ENCODE assay signal across 12 mouse cellular contexts in genomic region chr10:80823847-80824643, GRCm38 (mm10). TPM values are rescaled to one million over a fixed set of nuclear protein-coding genes. Genes with fewer than 3 reads are reported as not detected.
DNase-seq lines count a peak whose midpoint lies in the region; ATAC-seq and TF ChIP-seq lines count a peak whose summit lies in the region.
"Had no signal": no experiment of that assay in that cellular context is flagged by ENCODE, and none has a peak within 500 bp of the region (broad histone marks: within the 10 kb centered on the region; RNA-seq: fewer than 3 reads in every experiment).

No protein-coding gene starts in this region.

- no peak for DNase-seq in gastrocnemius, adult 2 months
- DNase-seq in gastrocnemius, postnatal 10 days: no peak
- DNase-seq in midbrain, embryonic 10.5 days (ENCODE audit: low spot score): no peak
- no peak for DNase-seq in midbrain, embryonic 11.5 days (ENCODE audit: low spot score, missing footprints)
- DNase-seq in liver: peak; percentile 54
- peak; percentile 46 for DNase-seq in thymus, postnatal 0 days (ENCODE audit: low spot score)
- no peak for DNase-seq in gastrocnemius, adult 8-10 months (ENCODE audit: low spot score in 2 of 2)
- DNase-seq: adrenal gland, postnatal 14 days; right cerebral cortex, postnatal 25 days had no signal

- no peaks in the 10 kb centered on the region for H3K9me3 ChIP-seq in midbrain, embryonic 10.5 days (replicated peaks)
- no peaks in the 10 kb centered on the region for H3K9me3 ChIP-seq in midbrain, embryonic 11.5 days (ENCODE audit: control insufficient read depth, low read length)
- H3K9me3 ChIP-seq: limb, embryonic 15.5 days had no signal

- intact Hi-C loops in gastrocnemius, adult 2 months (cut with DNase I): loop anchor here (2.0 to 10.0 kb wide), 2 partner anchors 53 to 171 kb away; no protein-coding TSS in a partner anchor

- H3K4me2 ChIP-seq in midbrain, embryonic 11.5 days: no peak overlapping the region
- H3K4me2 ChIP-seq: limb, embryonic 15.5 days had no signal

- TF ChIP-seq CTCF in gastrocnemius, adult 2 months (IDR thresholded peaks at IDR 0.05): no peak

- no peak for ATAC-seq in midbrain, embryonic 11.5 days (ENCODE audit: low FRiP score)
- ATAC-seq in megakaryocyte-erythroid progenitor cell, adult 5-6 weeks (replicated peaks; ENCODE audit: low FRiP score, low TSS enrichment, poor library complexity, severe bottlenecking): no peak

- no peaks in the 10 kb centered on the region for H3K27me3 ChIP-seq in midbrain, embryonic 10.5 days (ENCODE audit: low read depth, poor library complexity, severe bottlenecking)
- H3K27me3 ChIP-seq in midbrain, embryonic 11.5 days (ENCODE audit: control insufficient read depth, insufficient read depth, low read length): no peaks in the 10 kb centered on the region
- H3K27me3 ChIP-seq: limb, embryonic 15.5 days had no signal

- peak overlapping the region; percentile 65 for H3K27ac ChIP-seq in gastrocnemius, adult 2 months
- no peak overlapping the region for H3K27ac ChIP-seq in midbrain, embryonic 10.5 days (replicated peaks)
- H3K27ac ChIP-seq in midbrain, embryonic 11.5 days (ENCODE audit: low read depth, low read length): no peak overlapping the region
- H3K27ac ChIP-seq: limb, embryonic 15.5 days had no signal

- no peak overlapping the region; the same call in 1 of the 2 replicates for H3K4me3 ChIP-seq in gastrocnemius, adult 2 months
- H3K4me3 ChIP-seq in midbrain, embryonic 10.5 days: 0 out of 2 replicates have a peak overlapping the region, but pooled peaks have one; percentile 9
- no peak overlapping the region for H3K4me3 ChIP-seq in midbrain, embryonic 11.5 days (ENCODE audit: low read depth, low read length)
- H3K4me3 ChIP-seq: limb, embryonic 15.5 days had no signal

- peaks cover 13% of the 10 kb centered on the region for H3K36me3 ChIP-seq in midbrain, embryonic 10.5 days
- H3K36me3 ChIP-seq in midbrain, embryonic 11.5 days (ENCODE audit: control insufficient read depth, insufficient read depth, low read length): no peaks in the 10 kb centered on the region; the same call in 1 of the 2 replicates

- 72% methylated on average over 8 of the region's 8 CpGs for WGBS in midbrain, embryonic 10.5 days
- 68% methylated on average over 8 of the region's 8 CpGs for WGBS in midbrain, embryonic 11.5 days

- H3K9ac ChIP-seq in midbrain, embryonic 11.5 days (ENCODE audit: low read length): no peak overlapping the region
- H3K9ac ChIP-seq: limb, embryonic 15.5 days had no signal

- peaks cover 22% of the 10 kb centered on the region for H3K4me1 ChIP-seq in midbrain, embryonic 10.5 days
- H3K4me1 ChIP-seq in midbrain, embryonic 11.5 days (ENCODE audit: control insufficient read depth, insufficient read depth, low read length): peaks cover 7% of the 10 kb centered on the region

RNA-seq across cellular contexts. Expression of gene Oaz1, which starts 2.4 kb away (rescaled TPM):
- total RNA-seq in gastrocnemius, adult 2 months (2021): 100 to 1,000 TPM; 579 to 691 TPM
- total RNA-seq in gastrocnemius, postnatal 10 days (2021): 100 to 1,000 TPM; 846 to 935 TPM
- polyA plus RNA-seq in midbrain, embryonic 10.5 days (2016; fragmentation: Nextera tagmentation; extraction: Ambion mirVana): 2,246 and 2,347 TPM in 2 replicates
- 1,723 and 1,824 TPM in 2 replicates for polyA plus RNA-seq in midbrain, embryonic 11.5 days (2014; fragmentation: Nextera tagmentation; extraction: Ambion mirVana)
- polyA plus RNA-seq in thymus, postnatal 0 days (2015; fragmentation: Nextera tagmentation; extraction: Ambion mirVana): 2,037 and 2,048 TPM in 2 replicates
- total RNA-seq in megakaryocyte-erythroid progenitor cell, adult 5-6 weeks (2014; fragmentation: Nextera tagmentation): 1,436 and 1,526 TPM in 2 replicates
- 220 and 353 TPM in 2 replicates for total RNA-seq in megakaryocyte-erythroid progenitor cell, adult 5-6 weeks (2017)
- 1,000 to 10,000 TPM in 1 of 4 experiments, 100 to 1,000 TPM in 3; 735 to 1,031 (median 850) TPM for total RNA-seq in gastrocnemius, adult 8-10 months (2022)

RNA-seq across cellular contexts. Expression of gene Jsrp1, which starts 10.7 kb away (rescaled TPM):
- total RNA-seq in gastrocnemius, adult 2 months (2021): 100 to 1,000 TPM; 397 to 414 TPM
- 100 to 1,000 TPM; 289 to 339 TPM for total RNA-seq in gastrocnemius, postnatal 10 days (2021)
- 0.44 and 0.71 TPM in 2 replicates for polyA plus RNA-seq in midbrain, embryonic 10.5 days (2016; fragmentation: Nextera tagmentation; extraction: Ambion mirVana)
- polyA plus RNA-seq in midbrain, embryonic 11.5 days (2014; fragmentation: Nextera tagmentation; extraction: Ambion mirVana): 0.38 and 0.80 TPM in 2 replicates
- 0.15 and 0.29 TPM in 2 replicates for polyA plus RNA-seq in thymus, postnatal 0 days (2015; fragmentation: Nextera tagmentation; extraction: Ambion mirVana)
- total RNA-seq in megakaryocyte-erythroid progenitor cell, adult 5-6 weeks (2014; fragmentation: Nextera tagmentation): not detected in 2 replicates
- not detected in 2 replicates for total RNA-seq in megakaryocyte-erythroid progenitor cell, adult 5-6 weeks (2017)
- total RNA-seq in gastrocnemius, adult 8-10 months (2022): 100 to 1,000 TPM; 455 to 508 (median 490) TPM

RNA-seq across cellular contexts. Expression of gene Amh, which starts 19.0 kb away (rescaled TPM):
- total RNA-seq in gastrocnemius, adult 2 months (2021): under 1 TPM; 0.38 to 0.98 TPM
- total RNA-seq in gastrocnemius, postnatal 10 days (2021): under 1 TPM; 0.20 to 0.52 TPM
- polyA plus RNA-seq in midbrain, embryonic 10.5 days (2016; fragmentation: Nextera tagmentation; extraction: Ambion mirVana): 0.07 TPM in 1 of 2 replicates, not detected in the other
- polyA plus RNA-seq in midbrain, embryonic 11.5 days (2014; fragmentation: Nextera tagmentation; extraction: Ambion mirVana): not detected in 2 replicates
- polyA plus RNA-seq in thymus, postnatal 0 days (2015; fragmentation: Nextera tagmentation; extraction: Ambion mirVana): 0.08 TPM in 2 replicates
- 0.59 TPM in 1 of 2 replicates, not detected in the other for total RNA-seq in megakaryocyte-erythroid progenitor cell, adult 5-6 weeks (2014; fragmentation: Nextera tagmentation)
- not detected in 2 replicates for total RNA-seq in megakaryocyte-erythroid progenitor cell, adult 5-6 weeks (2017)
- under 1 TPM in 3 of 4 experiments, not detected in 1; 0.22 to 0.40 (median 0.24) TPM for total RNA-seq in gastrocnemius, adult 8-10 months (2022)
- polyA plus RNA-seq: intestine, embryonic 14.5 days; limb, embryonic 15.5 days had no signal

RNA-seq across cellular contexts. Expression of gene Lingo3, which starts 19.8 kb away (rescaled TPM):
- 10 to 100 TPM; 10.9 to 11.3 TPM for total RNA-seq in gastrocnemius, adult 2 months (2021)
- total RNA-seq in gastrocnemius, postnatal 10 days (2021): 10 to 100 TPM; 31.9 to 32.9 TPM
- polyA plus RNA-seq in midbrain, embryonic 10.5 days (2016; fragmentation: Nextera tagmentation; extraction: Ambion mirVana): 1.1 and 1.4 TPM in 2 replicates
- 0.23 and 0.55 TPM in 2 replicates for polyA plus RNA-seq in midbrain, embryonic 11.5 days (2014; fragmentation: Nextera tagmentation; extraction: Ambion mirVana)
- polyA plus RNA-seq in thymus, postnatal 0 days (2015; fragmentation: Nextera tagmentation; extraction: Ambion mirVana): 0.06 and 0.18 TPM in 2 replicates
- total RNA-seq in megakaryocyte-erythroid progenitor cell, adult 5-6 weeks (2014; fragmentation: Nextera tagmentation): 1.6 TPM in 1 of 2 replicates, not detected in the other
- not detected in 2 replicates for total RNA-seq in megakaryocyte-erythroid progenitor cell, adult 5-6 weeks (2017)
- 10 to 100 TPM in 3 of 4 experiments, 1 to 10 TPM in 1; 7.4 to 12.5 (median 10.4) TPM for total RNA-seq in gastrocnemius, adult 8-10 months (2022)

RNA-seq across cellular contexts. Expression of gene Plekhj1, which starts 25.6 kb away (rescaled TPM):
- 10 to 100 TPM; 22.3 to 29.8 TPM for total RNA-seq in gastrocnemius, adult 2 months (2021)
- total RNA-seq in gastrocnemius, postnatal 10 days (2021): 10 to 100 TPM; 26.8 to 30.9 TPM
- polyA plus RNA-seq in midbrain, embryonic 10.5 days (2016; fragmentation: Nextera tagmentation; extraction: Ambion mirVana): 184 and 191 TPM in 2 replicates
- 138 and 151 TPM in 2 replicates for polyA plus RNA-seq in midbrain, embryonic 11.5 days (2014; fragmentation: Nextera tagmentation; extraction: Ambion mirVana)
- polyA plus RNA-seq in thymus, postnatal 0 days (2015; fragmentation: Nextera tagmentation; extraction: Ambion mirVana): 137 and 140 TPM in 2 replicates
- 114 and 155 TPM in 2 replicates for total RNA-seq in megakaryocyte-erythroid progenitor cell, adult 5-6 weeks (2014; fragmentation: Nextera tagmentation)
- total RNA-seq in megakaryocyte-erythroid progenitor cell, adult 5-6 weeks (2017): 41.1 and 51.5 TPM in 2 replicates
- total RNA-seq in gastrocnemius, adult 8-10 months (2022): 10 to 100 TPM; 24.2 to 34.4 (median 32.0) TPM

Comparison
In these comparisons a context has a peak if more than half of its experiments do, and no peak if none do; other contexts are left out.
1. DNase-seq: peak in liver (single experiment) and thymus, postnatal 0 days (single experiment); none in gastrocnemius, adult 2 months (single experiment), gastrocnemius, postnatal 10 days (single experiment), midbrain, embryonic 10.5 days (single experiment), midbrain, embryonic 11.5 days (single experiment) and gastrocnemius, adult 8-10 months (0 of 2).
2. RNA of gene Jsrp1, which starts 10.7 kb away (total RNA-seq): 455 to 508 TPM in gastrocnemius, adult 8-10 months, 397 to 414 TPM in gastrocnemius, adult 2 months and 289 to 339 TPM in gastrocnemius, postnatal 10 days; not detected in megakaryocyte-erythroid progenitor cell, adult 5-6 weeks; every median in the first group is over 100 times any median in the second.